Mouse (Mus musculus) left cerebral cortex, postnatal 25 days (tissue): ENCODE measurements around the gene Spag5. TPM values are rescaled to one million over a fixed set of nuclear protein-coding genes. Genes with fewer than 3 reads are reported as not detected.

Experiments used
- total RNA-seq, 2 experiments: library from RNA; stranded (reverse); gene quantifications; 2 replicates each; pipeline ENCODE4 v1.2.3; 2021

Spag5 gene
- total RNA-seq, 2 experiments from 2014 or later = 8.0 to 8.9 TPM

Other genes with a start within 250 kb of the Spag5 start
- 10 to 100 TPM; 18.7 to 20.3 TPM for gene Eral1, start 221.1 kb upstream of the Spag5 start, total RNA-seq
- gene Fam222b, start 206.9 kb upstream of the Spag5 start, total RNA-seq = 10 to 100 TPM; 28.2 to 29.6 TPM
- 10 to 100 TPM; 11.3 to 12.5 TPM for gene Traf4, start 135.9 kb upstream of the Spag5 start, total RNA-seq
- gene Nek8, start 124.9 kb upstream of the Spag5 start, total RNA-seq = 1 to 10 TPM; 3.1 to 3.2 TPM
- 10 to 100 TPM; 29.2 to 30.1 TPM for gene Tlcd1, start 124.8 kb upstream of the Spag5 start, total RNA-seq
- gene Rpl23a, start 117.9 kb upstream of the Spag5 start, total RNA-seq = 100 to 1,000 TPM; 616 to 654 TPM
- 10 to 100 TPM; 20.2 to 24.8 TPM for gene Rab34, start 113.1 kb upstream of the Spag5 start, total RNA-seq
- 1 to 10 TPM; 6.2 to 6.4 TPM for gene Proca1, start 108.1 kb upstream of the Spag5 start, total RNA-seq
- gene Sdf2, start 55.8 kb upstream of the Spag5 start, total RNA-seq = 10 to 100 TPM; 67.8 to 68.8 TPM
- gene Supt6, start 55.5 kb upstream of the Spag5 start, total RNA-seq = 10 to 100 TPM; 92.2 to 95.8 TPM
- gene 2610507B11Rik, start 39.8 kb upstream of the Spag5 start, total RNA-seq = 100 to 1,000 TPM; 179 to 197 TPM
- 10 to 100 TPM; 15.3 to 19.1 TPM for gene BC030499, start 10.7 kb upstream of the Spag5 start, total RNA-seq
- gene Aldoc, start 21.4 kb downstream of the Spag5 start, total RNA-seq = 100 to 1,000 TPM; 771 to 821 TPM
- gene Pigs, start 26.9 kb downstream of the Spag5 start, total RNA-seq = 10 to 100 TPM; 67.0 to 67.7 TPM
- gene Unc119, start 42.0 kb downstream of the Spag5 start, total RNA-seq = 10 to 100 TPM; 27.9 to 30.2 TPM
- under 1 TPM in 1 of 2 experiments, not detected in 1; 0.09 TPM for gene Foxn1, start 85.0 kb downstream of the Spag5 start, total RNA-seq
- not detected for gene Slc13a2, start 120.7 kb downstream of the Spag5 start, total RNA-seq
- gene Slc46a1, start 164.2 kb downstream of the Spag5 start, total RNA-seq = 10 to 100 TPM; 10.5 to 11.2 TPM
- 10 to 100 TPM; 34.3 to 36.5 TPM for gene Sarm1, start 196.2 kb downstream of the Spag5 start, total RNA-seq
- 10 to 100 TPM; 71.6 to 75.3 TPM for gene Vtn, start 197.6 kb downstream of the Spag5 start, total RNA-seq
- gene Sebox, start 201.9 kb downstream of the Spag5 start, total RNA-seq = 1 to 10 TPM in 1 of 2 experiments, under 1 TPM in 1; 0.98 to 1.2 TPM
- 10 to 100 TPM; 38.8 to 45.1 TPM for gene Tmem199, start 210.6 kb downstream of the Spag5 start, total RNA-seq
- gene Poldip2, start 210.7 kb downstream of the Spag5 start, total RNA-seq = 100 to 1,000 TPM; 104 to 115 TPM
- 10 to 100 TPM; 38.5 to 39.0 TPM for gene Tnfaip1, start 234.8 kb downstream of the Spag5 start, total RNA-seq
- gene Ift20, start 234.8 kb downstream of the Spag5 start, total RNA-seq = 10 to 100 TPM; 90.3 to 91.2 TPM
- gene Tmem97, start 249.2 kb downstream of the Spag5 start, total RNA-seq = 10 to 100 TPM; 19.8 to 20.7 TPM